Mouse (Mus musculus) heart, embryonic 11.5 days (tissue): ENCODE results near the gene Bach2. TPM values are rescaled to one million over a fixed set of nuclear protein-coding genes. Genes with fewer than 3 reads are reported as not detected.

Source experiments
- ATAC-seq: fragments of 200-750 bp; cut with Nextera tagmentation; replicated peaks from 2 replicates; pipeline ENCODE4 v1.8.0; 2017; ENCODE audit warnings: moderate library complexity; ENCODE audit not compliant: insufficient number of reproducible peaks, low FRiP score, low TSS enrichment
- H3K27ac ChIP-seq: fragments of 300-500 bp; sonication (generic); 2 replicates; pipeline ENCODE4 v1.5.1; 2014; ENCODE audit warnings: mild to moderate bottlenecking, low read depth, low read length
- H3K27me3 ChIP-seq: fragments of 300-500 bp; sonication (generic); 2 replicates; pipeline ENCODE4 v1.6.1; 2014; ENCODE audit warnings: mild to moderate bottlenecking, low read length, mixed read lengths; ENCODE audit not compliant: control insufficient read depth, insufficient read depth
- H3K36me3 ChIP-seq: fragments of 300-500 bp; sonication (generic); 2 replicates; pipeline ENCODE4 v1.6.1; 2014; ENCODE audit warnings: mild to moderate bottlenecking, low read length, moderate library complexity, mixed read lengths; ENCODE audit not compliant: control insufficient read depth, insufficient read depth
- H3K4me1 ChIP-seq: fragments of 300-500 bp; sonication (generic); 2 replicates; pipeline ENCODE4 v1.6.1; 2014; ENCODE audit warnings: low read length; ENCODE audit not compliant: control insufficient read depth, insufficient read depth
- H3K4me2 ChIP-seq: fragments of 300-500 bp; sonication (generic); 2 replicates; pipeline ENCODE4 v1.6.1; 2014; ENCODE audit warnings: mild to moderate bottlenecking, moderate library complexity
- H3K4me3 ChIP-seq: fragments of 300-500 bp; sonication (generic); 2 replicates; pipeline ENCODE4 v1.5.1; 2014; ENCODE audit warnings: low read depth, low read length
- H3K9ac ChIP-seq: fragments of 300-500 bp; sonication (generic); 2 replicates; pipeline ENCODE4 v1.6.1; 2014; ENCODE audit warnings: mild to moderate bottlenecking, low read depth, low read length, moderate library complexity
- H3K9me3 ChIP-seq: fragments of 300-500 bp; sonication (generic); replicated peaks from 2 replicates; pipeline ENCODE4 v1.6.1; 2016; ENCODE audit warnings: low read length; ENCODE audit not compliant: control insufficient read depth
- WGBS: fragments of 180-500 bp; shearing (Covaris S2); extraction: QIAGEN DNeasy Blood & Tissue Kit; methylation state at CpG from one replicate; pipeline ENCODE4 v1.1.7; 2014; ENCODE audit not compliant: insufficient replicate concordance; 5-methylcytosine and 5-hydroxymethylcytosine counted together
- polyA plus RNA-seq: library from polyadenylated mRNA; unstranded; fragments of >200 nt; fragmentation: Nextera tagmentation; extraction: Ambion mirVana; gene quantifications from 2 replicates; pipeline ENCODE4 v1.2.1, GENCODE M21; 2014

Gene Bach2
- polyA plus RNA-seq, 1 experiment from 2014 or later, result 8.0 TPM

DNA sequence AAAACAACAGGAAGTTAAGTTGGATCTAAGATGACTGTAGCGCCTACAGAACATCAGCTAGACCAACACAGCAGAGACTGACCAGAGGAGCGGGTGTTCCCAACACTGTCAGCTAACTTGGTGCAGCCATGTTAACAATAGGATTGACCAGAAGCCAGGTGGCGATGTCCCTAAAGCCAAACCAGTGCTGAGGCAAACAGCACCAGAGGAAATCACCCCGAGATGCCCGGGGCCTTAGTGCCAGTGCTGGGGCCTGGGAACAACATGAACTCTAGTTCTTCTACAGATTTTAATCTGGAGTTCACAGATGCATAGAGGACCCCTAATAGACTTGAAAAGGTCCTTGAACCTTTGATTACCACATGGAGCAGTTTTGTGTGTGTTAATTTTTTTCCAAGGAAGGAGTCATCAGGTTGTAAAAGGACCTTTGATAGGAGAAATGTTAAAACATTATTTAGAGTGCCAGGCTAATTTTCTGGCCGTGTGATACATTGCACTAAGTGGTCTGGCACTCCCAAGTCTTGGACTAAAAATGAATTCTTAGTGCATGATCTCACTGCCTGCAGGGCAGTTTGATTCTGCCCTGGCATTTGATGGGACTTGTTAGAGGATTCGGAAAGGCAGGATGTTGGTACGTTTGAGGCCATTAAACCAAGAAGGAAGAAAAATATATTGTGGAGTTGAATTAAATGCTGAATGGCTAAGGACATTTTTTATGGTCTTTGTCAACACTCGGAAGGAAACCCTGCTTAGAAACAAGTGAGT is 170.7 kb downstream of the Bach2 start:
- Histone ChIP-seq H3K4me1 (peaks cover 13% of the 10 kb centered on the region; the same call in 1 of the 2 replicates), H3K27me3 (no peaks in the 10 kb centered on the region), H3K36me3 (no peaks in the 10 kb centered on the region), H3K27ac (no peak overlapping the region), H3K4me3 (no peak overlapping the region), H3K9me3 (no peaks in the 10 kb centered on the region), H3K9ac (no peak overlapping the region), H3K4me2 (no peak overlapping the region)
- no peak for ATAC-seq
- WGBS, result 80% methylated on average over 9 of the region's 9 CpGs

DNA sequence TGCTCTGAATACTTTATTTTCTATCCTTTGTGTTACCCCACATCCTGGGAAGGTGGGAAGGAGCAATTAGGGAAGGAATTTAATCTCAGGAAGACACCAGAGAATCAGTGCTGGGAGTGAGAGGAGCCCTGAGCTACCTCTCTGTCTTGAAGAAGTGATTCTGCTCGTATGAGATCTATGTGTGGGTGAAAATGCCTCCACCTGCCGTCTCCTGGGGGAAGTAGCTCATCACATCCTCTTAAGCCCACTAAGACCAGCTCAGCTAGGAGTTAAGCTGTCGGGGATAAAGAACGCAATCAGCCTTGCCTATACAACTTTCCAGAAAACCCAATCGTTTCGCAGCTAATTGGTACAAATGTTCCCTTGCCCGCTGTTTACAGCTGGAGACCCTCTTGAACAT is 174.5 kb downstream of the Bach2 start:
- WGBS, result 66% methylated on average over 7 of the region's 7 CpGs
- H3K27ac ChIP-seq, result no peak overlapping the region
- H3K4me3 ChIP-seq, result no peak overlapping the region
- H3K4me1 ChIP-seq, result 0 out of 2 replicates have a peak, but pooled peaks cover 5% of the 10 kb centered on the region
- no peaks in the 10 kb centered on the region for H3K9me3 ChIP-seq
- no peaks in the 10 kb centered on the region for H3K27me3 ChIP-seq
- no peak overlapping the region for H3K9ac ChIP-seq
- ATAC-seq, result no peak
- H3K4me2 ChIP-seq, result no peak overlapping the region
- no peaks in the 10 kb centered on the region for H3K36me3 ChIP-seq

- WGBS, result 78% methylated on average over 9 of the region's 9 CpGs
- Histone ChIP-seq H3K27ac (no peak overlapping the region), H3K4me3 (no peak overlapping the region), H3K9me3 (no peaks in the 10 kb centered on the region), H3K4me1 (0 out of 2 replicates have a peak, but pooled peaks cover 5% of the 10 kb centered on the region), H3K27me3 (no peaks in the 10 kb centered on the region), H3K36me3 (no peaks in the 10 kb centered on the region), H3K4me2 (no peak overlapping the region), H3K9ac (no peak overlapping the region)
- ATAC-seq, result no peak
Measured at GRCm38 (mm10) chr4:32413505-32413904, 174.9 kb downstream of the Bach2 start.

DNA sequence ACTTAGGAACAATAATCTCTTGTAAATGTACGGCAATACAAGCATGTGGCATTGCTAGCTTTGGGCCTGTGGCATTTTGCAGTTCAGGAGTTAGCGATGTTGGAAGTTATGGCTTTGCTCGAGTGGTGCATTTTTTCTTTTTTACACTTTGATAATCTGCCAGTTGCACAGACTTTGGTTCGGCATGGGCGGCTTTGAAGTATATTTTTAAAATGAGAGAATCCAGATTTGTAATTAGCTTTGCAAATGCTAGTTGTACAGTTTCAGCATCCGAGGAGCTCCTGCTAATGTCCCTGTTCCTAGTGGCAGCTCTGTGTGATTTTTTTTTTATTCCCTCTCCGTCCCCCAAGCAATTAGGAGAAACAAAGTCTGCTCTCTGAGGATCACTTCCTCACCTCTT is 176.4 kb downstream of the Bach2 start:
- no peak overlapping the region for H3K9ac ChIP-seq
- ATAC-seq, result no peak
- H3K4me1 ChIP-seq, result 0 out of 2 replicates have a peak, but pooled peaks cover 5% of the 10 kb centered on the region
- no peaks in the 10 kb centered on the region for H3K27me3 ChIP-seq
- H3K36me3 ChIP-seq, result no peaks in the 10 kb centered on the region
- no peaks in the 10 kb centered on the region for H3K9me3 ChIP-seq
- 80% methylated on average over 7 of the region's 7 CpGs for WGBS
- H3K27ac ChIP-seq, result no peak overlapping the region
- H3K4me3 ChIP-seq, result no peak overlapping the region
- H3K4me2 ChIP-seq, result no peak overlapping the region

- Histone ChIP-seq H3K27ac (no peak overlapping the region), H3K4me2 (no peak overlapping the region)
Measured at GRCm38 (mm10) chr4:32417939-32418338, 179.3 kb downstream of the Bach2 start.

DNA sequence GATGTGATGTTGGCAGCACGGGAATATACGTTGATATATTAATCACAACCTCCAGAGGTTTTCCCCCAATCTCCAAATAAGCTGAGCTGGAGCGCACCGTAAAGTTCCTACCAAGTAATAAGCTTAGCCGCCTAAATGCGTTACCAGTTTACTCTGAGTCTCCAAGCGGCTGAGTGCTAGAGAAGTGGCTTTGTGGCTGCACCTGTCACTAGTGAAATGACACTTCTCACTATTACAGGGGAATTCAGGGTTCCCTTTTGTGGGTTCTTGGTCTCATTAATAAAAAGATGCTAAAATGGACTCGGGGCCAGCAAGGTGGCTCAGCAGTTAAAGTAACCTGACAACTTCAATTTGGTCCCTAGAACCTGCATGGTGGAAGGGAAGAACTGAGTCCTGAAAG is 183.0 kb downstream of the Bach2 start:
- Histone ChIP-seq H3K27ac (no peak overlapping the region), H3K36me3 (no peaks in the 10 kb centered on the region), H3K9me3 (no peaks in the 10 kb centered on the region), H3K9ac (no peak overlapping the region), H3K4me1 (no peaks in the 10 kb centered on the region; the same call in 1 of the 2 replicates), H3K27me3 (peaks cover 3% of the 10 kb centered on the region; the same call in 1 of the 2 replicates), H3K4me2 (no peak overlapping the region), H3K4me3 (no peak overlapping the region)
- 88% methylated on average over 8 of the region's 8 CpGs for WGBS
- ATAC-seq, result no peak

More at GRCm38 (mm10) chr4:32417939-32418338, 179.3 kb downstream of the Bach2 start:
- Histone ChIP-seq H3K36me3 (no peaks in the 10 kb centered on the region), H3K27me3 (no peaks in the 10 kb centered on the region), H3K4me1 (no peaks in the 10 kb centered on the region), H3K4me3 (no peak overlapping the region), H3K9me3 (no peaks in the 10 kb centered on the region), H3K9ac (no peak overlapping the region)
- WGBS, result 79% methylated on average over 8 of the region's 8 CpGs
- no peak for ATAC-seq

DNA sequence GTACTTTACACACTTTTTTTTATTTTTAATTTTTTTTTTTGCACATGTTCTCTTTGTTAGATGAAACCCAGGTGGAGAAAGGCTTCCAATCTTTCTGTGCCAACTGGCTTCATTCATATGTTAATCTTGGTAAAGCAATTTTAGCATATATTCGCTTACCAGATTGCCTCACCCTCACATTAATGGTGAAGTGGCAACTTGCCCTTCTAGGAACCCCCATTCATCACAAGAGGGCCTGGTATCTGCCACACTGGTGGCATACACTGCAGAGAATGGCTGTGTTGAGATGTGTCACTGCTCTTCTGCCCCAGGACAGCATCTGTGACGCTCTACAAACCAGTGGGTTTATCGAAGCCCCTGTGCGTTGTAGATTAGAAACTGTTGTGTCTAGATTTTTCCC is 183.8 kb downstream of the Bach2 start:
- H3K4me3 ChIP-seq, result no peak overlapping the region
- H3K27me3 ChIP-seq, result peaks cover 3% of the 10 kb centered on the region; the same call in 1 of the 2 replicates
- no peak overlapping the region for H3K27ac ChIP-seq
- H3K9ac ChIP-seq, result no peak overlapping the region
- H3K4me1 ChIP-seq, result peaks cover 5% of the 10 kb centered on the region
- no peaks in the 10 kb centered on the region for H3K36me3 ChIP-seq
- H3K9me3 ChIP-seq, result no peaks in the 10 kb centered on the region
- 86% methylated on average over 4 of the region's 4 CpGs for WGBS
- no peak for ATAC-seq
- H3K4me2 ChIP-seq, result no peak overlapping the region

DNA sequence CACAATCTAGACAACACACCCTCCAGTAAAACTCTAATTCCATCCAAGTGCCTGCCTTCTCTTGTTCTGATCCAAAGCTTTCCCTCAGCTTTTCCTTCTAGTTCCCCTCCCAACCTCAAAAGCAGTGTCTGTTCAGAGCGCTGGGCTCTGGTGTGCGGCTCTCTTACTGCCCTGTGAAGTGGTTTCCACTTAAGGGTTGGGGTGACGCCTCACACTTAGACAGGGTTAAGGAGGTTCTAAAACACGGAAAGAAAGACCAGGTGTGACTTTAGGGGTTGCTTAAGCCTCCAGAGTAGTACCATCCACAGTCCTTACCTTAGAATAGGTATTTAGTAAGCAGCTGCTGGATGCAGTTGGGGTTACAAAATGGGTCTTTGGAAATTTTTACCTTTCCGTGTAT is 185.1 kb downstream of the Bach2 start:
- Histone ChIP-seq H3K27ac (no peak overlapping the region), H3K4me3 (no peak overlapping the region), H3K4me2 (no peak overlapping the region), H3K9ac (no peak overlapping the region), H3K9me3 (no peaks in the 10 kb centered on the region), H3K36me3 (no peaks in the 10 kb centered on the region), H3K27me3 (peaks cover 3% of the 10 kb centered on the region; the same call in 1 of the 2 replicates), H3K4me1 (peaks cover 5% of the 10 kb centered on the region)
- WGBS, result 59% methylated on average over 5 of the region's 5 CpGs
- ATAC-seq, result no peak

- no peak for ATAC-seq
- WGBS, result 78% methylated on average over 7 of the region's 7 CpGs
- no peak overlapping the region for H3K4me2 ChIP-seq
- no peaks in the 10 kb centered on the region for H3K36me3 ChIP-seq
- no peak overlapping the region for H3K9ac ChIP-seq
- peaks cover 3% of the 10 kb centered on the region; the same call in 1 of the 2 replicates for H3K27me3 ChIP-seq
- H3K27ac ChIP-seq, result no peak overlapping the region
- no peak overlapping the region for H3K4me3 ChIP-seq
- H3K9me3 ChIP-seq, result no peaks in the 10 kb centered on the region
- peaks cover 5% of the 10 kb centered on the region for H3K4me1 ChIP-seq
Measured at GRCm38 (mm10) chr4:32424434-32424833, 185.8 kb downstream of the Bach2 start.
